Mouse (Mus musculus): Measurements from ENCODE around the gene Mb21d2. TPM values are rescaled to one million over a fixed set of nuclear protein-coding genes. Genes with fewer than 3 reads are reported as not detected.
A peak's percentile ranks its signal among the peaks of the same experiment; 100 is the strongest.

Mb21d2 gene
- 8.1 and 9.2 TPM in 2 replicates for polyA plus RNA-seq (2014; fragmentation: Nextera tagmentation; extraction: Ambion mirVana)

DNA sequence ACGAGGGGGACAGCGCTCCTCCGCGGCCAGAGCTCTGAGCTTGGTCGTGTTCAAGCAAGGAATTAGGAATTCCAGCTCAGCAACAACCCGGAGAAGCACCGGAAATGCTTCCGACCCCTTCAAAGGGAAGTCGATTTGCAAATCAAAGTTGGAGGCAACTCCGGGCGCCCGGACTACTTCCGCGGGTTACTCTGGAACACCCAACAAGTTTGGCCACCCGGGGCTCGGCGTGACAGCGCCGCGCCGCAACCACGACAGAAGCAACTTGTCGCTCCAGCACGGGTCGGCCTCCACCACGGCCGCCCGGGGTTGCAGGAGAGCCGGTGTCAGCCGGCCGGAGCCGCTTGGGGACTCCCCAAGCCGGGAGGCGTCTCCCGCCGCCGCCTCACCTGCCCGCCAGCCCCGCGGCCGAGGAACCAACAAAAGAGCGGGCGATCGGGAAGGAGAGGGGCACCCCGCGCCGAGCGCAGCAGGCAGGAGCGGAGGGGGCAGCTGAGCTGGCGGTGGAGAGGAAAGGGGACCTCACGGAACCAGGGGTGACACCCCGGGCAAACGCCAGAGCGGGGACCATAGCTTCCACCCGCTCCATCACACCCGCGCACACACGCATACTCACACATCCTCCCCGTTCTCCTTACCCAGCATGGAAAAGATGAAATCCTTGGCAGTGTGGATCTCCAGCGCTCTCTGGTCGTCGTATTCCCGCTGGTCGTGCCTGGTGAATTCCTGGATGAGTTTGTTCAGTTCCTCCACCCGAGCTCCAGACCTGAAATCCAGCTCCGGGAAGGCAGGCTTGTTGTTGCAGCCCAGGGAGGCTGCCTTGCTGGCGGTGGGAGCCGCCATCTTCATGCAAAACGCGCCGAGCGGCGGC, at the start of gene Mb21d2:
Gene Mb21d2, minus strand, starts transcription at position 859 of the 871 bp plus-strand sequence.
- H3K4me3 ChIP-seq (ENCODE audit: low read depth, low read length) = peak within 1 kb of the TSS; percentile 83
- peaks cover 9% of the 10 kb centered on the region; the same call in 1 of the 2 replicates for H3K4me1 ChIP-seq (ENCODE audit: control insufficient read depth, insufficient read depth, low read length)
- no peaks in the 10 kb centered on the region for H3K9me3 ChIP-seq (ENCODE audit: control insufficient read depth, low read length)
- H3K9ac ChIP-seq (ENCODE audit: low read length) = peak within 1 kb of the TSS; percentile 95
- WGBS = under 1% methylated on average over 71 of the region's 73 CpGs
- no peaks in the 10 kb centered on the region for H3K36me3 ChIP-seq (ENCODE audit: control insufficient read depth, insufficient read depth, low read length)
- H3K27me3 ChIP-seq (ENCODE audit: control insufficient read depth, insufficient read depth, low read length) = no peaks in the 10 kb centered on the region
- ATAC-seq (ENCODE audit: insufficient number of reproducible peaks, low FRiP score, low TSS enrichment, low read depth) (peak; percentile 51), DNase-seq (ENCODE audit: low spot score) (peak; percentile 76)
- peak within 1 kb of the TSS; percentile 90 for H3K4me2 ChIP-seq (ENCODE audit: low read depth, severe bottlenecking)
- H3K27ac ChIP-seq (replicated peaks; ENCODE audit: low read depth, low read length) = peak within 1 kb of the TSS; percentile 84

DNA sequence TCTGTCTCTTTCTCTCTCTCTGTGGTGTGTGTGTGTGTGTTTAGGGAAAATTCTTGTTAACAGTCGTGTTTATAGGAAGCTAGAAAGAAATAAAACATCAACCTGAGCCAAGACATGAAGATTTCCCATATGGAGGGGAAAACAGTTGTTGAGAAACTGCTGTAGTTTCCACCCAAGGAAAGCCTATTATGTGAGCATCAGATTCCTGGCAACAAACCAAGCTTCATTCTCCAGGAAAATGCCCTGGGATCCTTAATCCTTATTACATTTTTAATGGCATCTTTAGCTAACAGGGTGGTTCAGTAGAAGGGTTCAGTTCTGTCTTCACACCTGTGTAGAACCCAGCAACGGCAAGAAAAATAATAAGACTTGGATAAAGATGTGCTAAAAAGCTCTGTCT, 36.8 kb upstream of the Mb21d2 start:
- WGBS = 77% methylated on average over 2 of the region's 2 CpGs
- H3K4me3 ChIP-seq (ENCODE audit: low read depth, low read length) = no peak overlapping the region
- H3K27ac ChIP-seq (replicated peaks; ENCODE audit: low read depth, low read length) = no peak overlapping the region
- no peaks in the 10 kb centered on the region for H3K36me3 ChIP-seq (ENCODE audit: control insufficient read depth, insufficient read depth, low read length)
- ATAC-seq (ENCODE audit: insufficient number of reproducible peaks, low FRiP score, low TSS enrichment, low read depth) (no peak), DNase-seq (ENCODE audit: low spot score) (no peak)
- no peaks in the 10 kb centered on the region for H3K4me1 ChIP-seq (ENCODE audit: control insufficient read depth, insufficient read depth, low read length)
- no peaks in the 10 kb centered on the region for H3K9me3 ChIP-seq (ENCODE audit: control insufficient read depth, low read length)
- H3K27me3 ChIP-seq (ENCODE audit: control insufficient read depth, insufficient read depth, low read length) = no peaks in the 10 kb centered on the region
- no peak overlapping the region for H3K9ac ChIP-seq (ENCODE audit: low read length)
- no peak overlapping the region for H3K4me2 ChIP-seq (ENCODE audit: low read depth, severe bottlenecking)

DNA sequence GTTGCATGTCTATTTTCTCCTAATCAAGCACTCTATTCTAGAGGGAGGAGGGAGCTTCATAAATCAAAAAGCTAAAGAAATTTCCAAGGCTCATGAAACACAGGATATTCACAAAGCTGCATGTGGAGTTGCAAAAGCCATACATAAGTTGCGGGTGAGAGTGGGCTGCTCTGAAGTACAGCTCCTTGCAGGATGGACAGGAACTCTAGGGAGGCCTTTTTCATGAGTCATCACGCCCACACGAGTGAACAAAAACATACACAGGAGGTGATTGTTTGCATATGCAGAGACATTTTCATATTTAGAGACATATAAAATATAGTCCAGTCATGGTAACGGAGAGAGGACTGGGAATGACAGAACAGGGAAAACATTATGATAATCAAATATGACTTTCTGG, 34.6 kb upstream of the Mb21d2 start:
- Histone ChIP-seq H3K27me3 (ENCODE audit: control insufficient read depth, insufficient read depth, low read length) (no peaks in the 10 kb centered on the region), H3K9ac (ENCODE audit: low read length) (no peak overlapping the region), H3K4me3 (ENCODE audit: low read depth, low read length) (no peak overlapping the region), H3K36me3 (ENCODE audit: control insufficient read depth, insufficient read depth, low read length) (no peaks in the 10 kb centered on the region), H3K4me1 (ENCODE audit: control insufficient read depth, insufficient read depth, low read length) (no peaks in the 10 kb centered on the region), H3K27ac (replicated peaks; ENCODE audit: low read depth, low read length) (no peak overlapping the region), H3K9me3 (ENCODE audit: control insufficient read depth, low read length) (no peaks in the 10 kb centered on the region), H3K4me2 (ENCODE audit: low read depth, severe bottlenecking) (no peak overlapping the region)
- WGBS = 89% methylated on average over 4 of the region's 4 CpGs
- DNase-seq (ENCODE audit: low spot score) (no peak), ATAC-seq (ENCODE audit: insufficient number of reproducible peaks, low FRiP score, low TSS enrichment, low read depth) (no peak)

DNA sequence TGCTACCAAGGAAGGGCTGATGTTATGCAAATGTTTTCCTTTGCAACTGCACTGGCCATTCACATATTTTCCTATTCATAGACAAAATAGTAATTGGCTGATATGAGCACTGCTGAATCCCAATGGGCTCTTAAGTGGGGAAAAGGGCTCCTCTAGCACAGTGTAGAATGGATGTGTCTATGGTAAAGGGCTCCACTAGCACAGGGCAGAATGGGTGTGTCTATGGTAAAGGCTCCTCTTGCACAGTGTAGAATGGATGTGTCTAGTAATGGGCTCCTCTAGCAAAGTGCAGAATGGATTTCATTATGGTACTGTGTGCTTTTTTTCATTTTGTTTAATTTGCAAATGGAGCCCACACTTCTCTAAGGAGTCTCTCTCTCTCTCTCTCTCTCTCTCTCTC, 33.5 kb upstream of the Mb21d2 start:
- no peak for ATAC-seq (ENCODE audit: insufficient number of reproducible peaks, low FRiP score, low TSS enrichment, low read depth)
- Histone ChIP-seq H3K27me3 (ENCODE audit: control insufficient read depth, insufficient read depth, low read length) (no peaks in the 10 kb centered on the region), H3K4me2 (ENCODE audit: low read depth, severe bottlenecking) (no peak overlapping the region), H3K9me3 (ENCODE audit: control insufficient read depth, low read length) (no peaks in the 10 kb centered on the region), H3K27ac (replicated peaks; ENCODE audit: low read depth, low read length) (no peak overlapping the region), H3K36me3 (ENCODE audit: control insufficient read depth, insufficient read depth, low read length) (no peaks in the 10 kb centered on the region), H3K4me1 (ENCODE audit: control insufficient read depth, insufficient read depth, low read length) (no peaks in the 10 kb centered on the region), H3K4me3 (ENCODE audit: low read depth, low read length) (no peak overlapping the region), H3K9ac (ENCODE audit: low read length) (no peak overlapping the region)
- no peak for DNase-seq (ENCODE audit: low spot score)

DNA sequence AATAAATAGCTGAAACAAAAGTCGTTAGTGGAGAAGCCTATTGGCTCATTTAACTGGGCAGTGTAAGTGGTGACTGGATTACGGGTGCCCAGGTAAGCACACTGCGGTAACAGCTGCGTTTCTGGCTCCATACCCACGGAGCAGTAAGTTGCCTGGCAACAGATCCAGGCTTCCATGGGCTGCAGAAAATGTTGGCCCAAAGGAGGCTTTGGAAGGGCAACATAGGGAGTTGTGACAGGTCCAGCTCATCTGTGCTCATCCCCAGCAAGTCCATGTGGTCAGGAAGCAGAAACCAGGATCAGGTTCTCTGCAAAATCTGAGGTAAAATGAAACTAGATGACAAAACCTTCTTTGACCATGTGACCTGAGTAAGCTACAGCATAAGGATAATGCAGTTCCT, 20.3 kb upstream of the Mb21d2 start:
- Histone ChIP-seq H3K9me3 (ENCODE audit: control insufficient read depth, low read length) (no peaks in the 10 kb centered on the region), H3K4me1 (ENCODE audit: control insufficient read depth, insufficient read depth, low read length) (no peaks in the 10 kb centered on the region), H3K4me2 (ENCODE audit: low read depth, severe bottlenecking) (no peak overlapping the region), H3K9ac (ENCODE audit: low read length) (no peak overlapping the region), H3K27me3 (ENCODE audit: control insufficient read depth, insufficient read depth, low read length) (no peaks in the 10 kb centered on the region), H3K4me3 (ENCODE audit: low read depth, low read length) (no peak overlapping the region), H3K36me3 (ENCODE audit: control insufficient read depth, insufficient read depth, low read length) (no peaks in the 10 kb centered on the region), H3K27ac (replicated peaks; ENCODE audit: low read depth, low read length) (no peak overlapping the region)
- ATAC-seq (ENCODE audit: insufficient number of reproducible peaks, low FRiP score, low TSS enrichment, low read depth) = no peak
- WGBS = 76% methylated on average over 5 of the region's 5 CpGs
- no peak for DNase-seq (ENCODE audit: low spot score)

DNA sequence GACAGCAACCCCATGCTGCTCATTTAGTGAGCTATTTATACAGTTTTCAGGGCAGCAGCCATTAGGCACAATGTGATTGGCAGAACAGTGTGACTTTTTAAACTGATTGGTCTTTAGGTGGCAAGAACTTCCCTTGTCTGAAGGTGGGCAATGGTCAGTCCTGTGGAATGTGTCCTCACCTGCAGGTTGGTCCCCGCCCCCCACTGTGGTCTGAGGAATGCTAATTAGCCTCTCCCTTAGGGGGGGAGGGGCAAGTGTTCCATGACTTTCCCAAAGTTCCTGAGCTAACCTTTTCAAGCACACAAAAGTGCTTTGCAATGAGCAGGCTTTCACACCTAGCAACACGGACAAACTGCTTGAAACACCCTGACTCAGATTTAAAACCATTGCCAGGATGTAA, 13.8 kb upstream of the Mb21d2 start:
- Histone ChIP-seq H3K4me2 (ENCODE audit: low read depth, severe bottlenecking) (no peak overlapping the region), H3K9ac (ENCODE audit: low read length) (no peak overlapping the region), H3K27ac (replicated peaks; ENCODE audit: low read depth, low read length) (no peak overlapping the region), H3K4me1 (ENCODE audit: control insufficient read depth, insufficient read depth, low read length) (no peaks in the 10 kb centered on the region), H3K36me3 (ENCODE audit: control insufficient read depth, insufficient read depth, low read length) (no peaks in the 10 kb centered on the region), H3K9me3 (ENCODE audit: control insufficient read depth, low read length) (no peaks in the 10 kb centered on the region), H3K27me3 (ENCODE audit: control insufficient read depth, insufficient read depth, low read length) (no peaks in the 10 kb centered on the region), H3K4me3 (ENCODE audit: low read depth, low read length) (no peak overlapping the region)
- no peak for DNase-seq (ENCODE audit: low spot score)
- WGBS = 62% methylated on average over 2 of the region's 2 CpGs
- ATAC-seq (ENCODE audit: insufficient number of reproducible peaks, low FRiP score, low TSS enrichment, low read depth) = no peak

DNA sequence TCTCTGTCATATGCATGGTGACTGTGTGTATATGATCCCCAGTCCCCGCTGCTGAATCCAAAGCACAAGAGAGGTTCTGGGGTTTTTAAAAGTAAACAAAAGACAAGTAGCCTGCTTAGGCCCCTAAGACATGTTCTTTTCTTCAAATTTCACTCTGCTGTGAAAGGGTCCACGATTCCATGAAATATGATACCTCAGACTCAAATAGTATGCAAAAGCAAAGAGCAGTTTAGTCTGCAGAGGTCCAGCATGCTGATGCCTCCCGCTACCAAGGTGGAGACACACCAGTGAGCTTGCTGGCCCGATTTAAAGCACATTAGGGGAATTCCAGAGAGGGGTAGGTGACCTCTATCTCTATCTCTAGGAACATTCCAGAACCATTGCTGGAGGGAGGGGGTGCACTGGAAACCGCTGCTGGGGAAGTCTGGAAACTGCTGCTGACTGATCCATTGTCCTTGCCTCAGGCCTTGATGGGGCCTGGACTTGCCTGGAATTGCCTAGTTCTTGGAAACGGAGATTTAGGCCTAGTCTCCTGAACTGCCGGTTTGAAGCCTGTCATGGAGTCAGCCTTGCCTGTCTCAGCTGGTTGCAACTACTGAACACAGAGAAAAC, 6.8 kb upstream of the Mb21d2 start:
- no peaks in the 10 kb centered on the region for H3K9me3 ChIP-seq (ENCODE audit: control insufficient read depth, low read length)
- no peak overlapping the region for H3K4me2 ChIP-seq (ENCODE audit: low read depth, severe bottlenecking)
- no peaks in the 10 kb centered on the region for H3K36me3 ChIP-seq (ENCODE audit: control insufficient read depth, insufficient read depth, low read length)
- no peak overlapping the region for H3K9ac ChIP-seq (ENCODE audit: low read length)
- DNase-seq (ENCODE audit: low spot score) (peak; percentile 48), ATAC-seq (ENCODE audit: insufficient number of reproducible peaks, low FRiP score, low TSS enrichment, low read depth) (no peak)
- WGBS = 60% methylated on average over 7 of the region's 7 CpGs
- H3K27me3 ChIP-seq (ENCODE audit: control insufficient read depth, insufficient read depth, low read length) = no peaks in the 10 kb centered on the region
- no peak overlapping the region for H3K27ac ChIP-seq (replicated peaks; ENCODE audit: low read depth, low read length)
- no peak overlapping the region for H3K4me3 ChIP-seq (ENCODE audit: low read depth, low read length)
- H3K4me1 ChIP-seq (ENCODE audit: control insufficient read depth, insufficient read depth, low read length) = no peaks in the 10 kb centered on the region

DNA sequence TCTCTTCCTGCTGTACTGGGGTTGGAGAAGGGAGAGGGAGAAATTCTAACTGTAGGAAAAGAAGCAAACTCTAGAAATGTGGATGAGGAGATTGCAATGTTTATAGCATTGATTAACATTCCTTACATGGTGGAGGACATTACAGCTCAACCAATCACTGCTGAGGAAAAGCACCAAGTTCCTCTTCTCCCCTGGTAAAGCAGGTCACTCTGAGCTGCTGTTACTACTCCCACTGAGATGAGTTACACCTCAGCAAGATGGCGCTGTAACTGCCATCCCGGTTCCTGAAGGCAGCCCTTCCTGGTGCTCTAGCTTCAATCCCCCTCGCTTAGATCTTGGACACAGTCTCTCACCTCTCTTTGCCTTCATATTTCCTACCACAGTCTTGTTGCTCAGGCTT, 6.2 kb upstream of the Mb21d2 start:
- H3K27me3 ChIP-seq (ENCODE audit: control insufficient read depth, insufficient read depth, low read length) = no peaks in the 10 kb centered on the region
- no peaks in the 10 kb centered on the region for H3K9me3 ChIP-seq (ENCODE audit: control insufficient read depth, low read length)
- 69% methylated on average over 3 of the region's 3 CpGs for WGBS
- H3K4me1 ChIP-seq (ENCODE audit: control insufficient read depth, insufficient read depth, low read length) = no peaks in the 10 kb centered on the region
- no peak overlapping the region for H3K27ac ChIP-seq (replicated peaks; ENCODE audit: low read depth, low read length)
- no peak overlapping the region for H3K4me2 ChIP-seq (ENCODE audit: low read depth, severe bottlenecking)
- DNase-seq (ENCODE audit: low spot score) (no peak), ATAC-seq (ENCODE audit: insufficient number of reproducible peaks, low FRiP score, low TSS enrichment, low read depth) (no peak)
- no peaks in the 10 kb centered on the region for H3K36me3 ChIP-seq (ENCODE audit: control insufficient read depth, insufficient read depth, low read length)
- no peak overlapping the region for H3K4me3 ChIP-seq (ENCODE audit: low read depth, low read length)
- H3K9ac ChIP-seq (ENCODE audit: low read length) = no peak overlapping the region
